Comparison of ENCODE assay signal across 8 mouse cellular contexts in genomic region chr1:74124021-74124981, GRCm38 (mm10). TPM values are rescaled to one million over a fixed set of nuclear protein-coding genes. Genes with fewer than 3 reads are reported as not detected.
A peak's percentile ranks its signal among the peaks of the same experiment; 100 is the strongest.
DNase-seq lines count a peak whose midpoint lies in the region; ATAC-seq and TF ChIP-seq lines count a peak whose summit lies in the region.

Gene Tns1, minus strand, starts transcription at chr1:74124449.

- peak within 1 kb of the TSS; percentile 44 for H3K9ac ChIP-seq in forebrain, embryonic 15.5 days (replicated peaks)

- WGBS in forebrain, embryonic 15.5 days = 2% methylated on average over 84 of the region's 84 CpGs
- under 1% methylated on average over 84 of the region's 84 CpGs for WGBS in hindbrain, embryonic 10.5 days
- WGBS in small intestine, adult 2 months = 2% methylated on average over 84 of the region's 84 CpGs

- H3K4me2 ChIP-seq in forebrain, embryonic 15.5 days (replicated peaks) = peak within 1 kb of the TSS; percentile 94

- no peak for TF ChIP-seq CTCF in small intestine, adult 2 months (IDR thresholded peaks at IDR 0.05; ENCODE audit: extremely low read depth, insufficient read length, insufficient replicate concordance, low read depth, low read length)

- ATAC-seq in CD4-positive, CD25-positive, alpha-beta regulatory T cell, adult 4 months = peak; percentile 67
- ATAC-seq in forebrain, embryonic 15.5 days (replicated peaks) = peak; percentile 51

- peak; percentile 51 to 69 for DNase-seq in adrenal gland, adult 18-20 months (ENCODE audit: low spot score in 2 of 2)
- DNase-seq in hindbrain, embryonic 10.5 days (ENCODE audit: low spot score) = peak; percentile 67
- no peak for DNase-seq in layer of hippocampus, postnatal 25 days (ENCODE audit: extremely low spot score in 1 of 2, low spot score in 1 of 2)
- DNase-seq in lung, postnatal 25 days (ENCODE audit: low spot score) = peak; percentile 58
- DNase-seq in frontal cortex, postnatal 25 days (ENCODE audit: low spot score in 2 of 2) = no peak

- no peaks in the 10 kb centered on the region for H3K9me3 ChIP-seq in forebrain, embryonic 15.5 days
- no peaks in the 10 kb centered on the region for H3K9me3 ChIP-seq in hindbrain, embryonic 10.5 days

- TF ChIP-seq POLR2A in small intestine, adult 2 months (IDR thresholded peaks at IDR 0.05; ENCODE audit: low read depth, low read length) = no peak

- no peaks in the 10 kb centered on the region for H3K36me3 ChIP-seq in forebrain, embryonic 15.5 days
- H3K36me3 ChIP-seq in hindbrain, embryonic 10.5 days = no peaks in the 10 kb centered on the region
- H3K36me3 ChIP-seq in small intestine, adult 2 months (ENCODE audit: control insufficient read depth, insufficient read depth, low read length) = no peaks in the 10 kb centered on the region

- peak within 1 kb of the TSS; percentile 51 for H3K4me3 ChIP-seq in forebrain, embryonic 15.5 days
- H3K4me3 ChIP-seq in hindbrain, embryonic 10.5 days = peak within 1 kb of the TSS; percentile 68
- peak within 1 kb of the TSS; percentile 63 for H3K4me3 ChIP-seq in small intestine, adult 2 months (ENCODE audit: low read depth, low read length)

- peaks cover 5% of the 10 kb centered on the region; the same call in 1 of the 2 replicates for H3K27me3 ChIP-seq in forebrain, embryonic 15.5 days
- peaks cover 72% of the 10 kb centered on the region for H3K27me3 ChIP-seq in hindbrain, embryonic 10.5 days (ENCODE audit: insufficient read depth, poor library complexity, severe bottlenecking)
- H3K27me3 ChIP-seq in small intestine, adult 2 months (ENCODE audit: control insufficient read depth, insufficient read depth, low read length) = peaks cover 9% of the 10 kb centered on the region; the same call in 1 of the 2 replicates

- H3K27ac ChIP-seq in forebrain, embryonic 15.5 days (replicated peaks) = no peak within 1 kb of the TSS
- H3K27ac ChIP-seq in hindbrain, embryonic 10.5 days = peak within 1 kb of the TSS; percentile 87
- no peak within 1 kb of the TSS for H3K27ac ChIP-seq in small intestine, adult 2 months (ENCODE audit: insufficient read depth, low read depth, low read length)

- H3K4me1 ChIP-seq in forebrain, embryonic 15.5 days = peaks cover 27% of the 10 kb centered on the region
- H3K4me1 ChIP-seq in hindbrain, embryonic 10.5 days (replicated peaks) = peaks cover 51% of the 10 kb centered on the region
- no peaks in the 10 kb centered on the region; the same call in 1 of the 2 replicates for H3K4me1 ChIP-seq in small intestine, adult 2 months (ENCODE audit: control insufficient read depth, insufficient read depth, insufficient read length, low read length)

RNA-seq across cellular contexts. Expression of gene Tns1, which starts in this region (rescaled TPM):
- polyA plus RNA-seq in CD4-positive, CD25-positive, alpha-beta regulatory T cell, adult 4 months (2017; shearing (Covaris generic)) = 10 to 100 TPM; 19.0 to 40.5 TPM
- total RNA-seq in adrenal gland, adult 18-20 months (2021) = 100 to 1,000 TPM; 389 to 450 TPM
- 6.0 and 7.9 TPM in 2 replicates for polyA plus RNA-seq in forebrain, embryonic 15.5 days (2015; fragmentation: Nextera tagmentation; extraction: Ambion mirVana)
- polyA plus RNA-seq in hindbrain, embryonic 10.5 days (2016; fragmentation: Nextera tagmentation; extraction: Ambion mirVana) = 15.1 and 15.3 TPM in 2 replicates
- 10 to 100 TPM; 29.6 to 41.9 TPM for total RNA-seq in layer of hippocampus, postnatal 25 days (2021)
- 79.6 and 87.0 TPM in 2 replicates for polyA plus RNA-seq in small intestine, adult 2 months (2012; rRNA removed)

Comparison
In these comparisons a context has a peak if more than half of its experiments do, and no peak if none do; other contexts are left out.
1. RNA of gene Tns1 (total RNA-seq): 389 to 450 TPM in adrenal gland, adult 18-20 months; 29.6 to 41.9 TPM in layer of hippocampus, postnatal 25 days; every median in the first group is over 4 times any median in the second.
2. DNase-seq: peak in adrenal gland, adult 18-20 months (2 of 2), hindbrain, embryonic 10.5 days (single experiment) and lung, postnatal 25 days (single experiment); none in layer of hippocampus, postnatal 25 days (0 of 2) and frontal cortex, postnatal 25 days (0 of 2).
3. Peak in every context shown above with its lines, with median percentiles within 50 percentile points of each other: H3K4me3 ChIP-seq.